Mouse (Mus musculus): ENCODE measurements around the gene Atp2c2.

- TF ChIP-seq CTCF (IDR thresholded peaks at IDR 0.05; ENCODE audit: control insufficient read depth, insufficient read depth, insufficient read length) (no peak), USF1 (IDR thresholded peaks at IDR 0.05; ENCODE audit: low read depth) (no peak), MYOD1 (IDR thresholded peaks at IDR 0.05; ENCODE audit: control insufficient read depth, insufficient read length, low read depth) (no peak), CEBPB (IDR thresholded peaks at IDR 0.05; ENCODE audit: low read depth) (no peak), MAX (IDR thresholded peaks at IDR 0.05) (no peak), MYOG (IDR thresholded peaks at IDR 0.05; ENCODE audit: control insufficient read depth, extremely low read depth, insufficient read length) (no peak), FOSL1 (IDR thresholded peaks at IDR 0.05; ENCODE audit: insufficient read depth, low read length, poor library complexity, severe bottlenecking) (no peak)
Measured at GRCm38 (mm10) chr8:119777765-119778164, 78.0 kb downstream of the Atp2c2 start.

Measured in C2C12 (cell line).